Mouse (Mus musculus) CH12.LX (cell line): ENCODE results near the gene Golm1.

Source experiments
- CHD1 ChIP-seq: IDR thresholded peaks from 2 replicates; pipeline ENCODE4 v1.6.1; 2012; ENCODE audit warnings: low read depth, low read length, improper control_type of control experiment, inconsistent platforms
- CTCF ChIP-seq, 2 experiments: IDR thresholded peaks in 1 of 2; conservative IDR thresholded peaks in 1 of 2; 2 replicates each; pipeline ENCODE4 v1.5.1; 2011 to 2012; ENCODE audit warnings: low read depth in 2 of 2, low read length in 2 of 2, improper control_type of control experiment in 1 of 2, inconsistent platforms in 1 of 2, mild to moderate bottlenecking in 1 of 2, moderate library complexity in 1 of 2
- E2F4 ChIP-seq: IDR thresholded peaks from 2 replicates; pipeline ENCODE4 v1.6.1; 2011; ENCODE audit warnings: low read depth, low read length, improper control_type of control experiment; ENCODE audit not compliant: insufficient replicate concordance
- EP300 ChIP-seq: IDR thresholded peaks from 2 replicates; pipeline ENCODE4 v1.6.1; 2011; ENCODE audit warnings: low read length, improper control_type of control experiment
- ETS1 ChIP-seq: conservative IDR thresholded peaks from 2 replicates; pipeline ENCODE4 v1.6.1; 2012; ENCODE audit warnings: low read depth, mild to moderate bottlenecking, inconsistent platforms, low read length, improper control_type of control experiment, moderate library complexity
- HCFC1 ChIP-seq: IDR thresholded peaks from 2 replicates; pipeline ENCODE4 v1.6.1; 2012; ENCODE audit warnings: low read depth, mild to moderate bottlenecking, inconsistent platforms, low read length, improper control_type of control experiment
- JUND ChIP-seq: conservative IDR thresholded peaks from 2 replicates; pipeline ENCODE4 v1.6.1; 2011; ENCODE audit warnings: low read depth, low read length, improper control_type of control experiment
- KAT2A ChIP-seq: IDR thresholded peaks from 2 replicates; pipeline ENCODE4 v1.6.1; 2012; ENCODE audit warnings: low read length, improper control_type of control experiment, inconsistent platforms; ENCODE audit not compliant: insufficient replicate concordance
- MAFK ChIP-seq: IDR thresholded peaks from 2 replicates; pipeline ENCODE4 v1.6.1; 2011; ENCODE audit warnings: low read length, improper control_type of control experiment; ENCODE audit not compliant: insufficient replicate concordance
- MAX ChIP-seq: IDR thresholded peaks from 2 replicates; pipeline ENCODE4 v1.6.1; 2011; ENCODE audit warnings: low read length, improper control_type of control experiment
- MAZ ChIP-seq: IDR thresholded peaks from 2 replicates; pipeline ENCODE4 v1.6.1; 2012; ENCODE audit warnings: low read depth, mild to moderate bottlenecking, inconsistent platforms, low read length, improper control_type of control experiment, moderate library complexity
- MEF2A ChIP-seq: IDR thresholded peaks from 2 replicates; pipeline ENCODE4 v1.6.1; 2014; ENCODE audit warnings: low read depth, mild to moderate bottlenecking, inconsistent platforms, low read length, improper control_type of control experiment, borderline replicate concordance
- MYC ChIP-seq: IDR thresholded peaks from 2 replicates; pipeline ENCODE4 v1.6.1; 2011; ENCODE audit warnings: low read depth, mild to moderate bottlenecking, improper control_type of control experiment, low read length
- POLR2A ChIP-seq: IDR thresholded peaks from 2 replicates; pipeline ENCODE4 v1.6.1; 2011; ENCODE audit warnings: low read depth, mild to moderate bottlenecking, improper control_type of control experiment, low read length

DNA sequence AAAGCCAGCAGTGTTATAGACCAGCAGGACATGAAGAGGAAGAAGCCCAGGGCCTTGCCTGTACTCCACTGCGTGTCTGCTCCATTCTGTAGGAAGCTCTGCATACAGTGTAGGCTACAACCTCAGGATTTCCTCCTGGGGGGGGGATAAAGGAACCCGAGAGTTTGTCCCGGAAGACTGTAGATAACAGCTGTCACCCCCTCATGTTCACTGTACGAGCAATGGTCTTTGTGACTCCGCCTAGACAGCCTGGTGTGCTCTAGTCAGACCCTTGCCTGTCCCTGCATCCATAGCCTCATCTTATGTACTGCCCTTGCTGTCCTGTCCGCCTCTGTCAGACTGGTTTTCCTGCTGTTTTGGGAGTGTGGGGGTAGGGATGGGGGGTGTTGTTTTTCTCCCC, 57.1 kb downstream of the Golm1 start:
- TF ChIP-seq POLR2A (no peak), CHD1 (no peak), EP300 (no peak), CTCF (conservative IDR thresholded peaks at IDR 0.05 in 1 of 2, IDR thresholded peaks at IDR 0.05 in 1 of 2; ENCODE audit: low read depth in 2 of 2, low read length in 2 of 2) (no peak), ETS1 (no peak), E2F4 (no peak), HCFC1 (no peak), MYC (no peak), MAFK (no peak), KAT2A (no peak), MAZ (no peak), MAX (no peak), MEF2A (no peak), JUND (no peak)
